Mouse (Mus musculus) lung, embryonic 15.5 days (tissue): ENCODE data around the gene Hsd3b7. TPM values are rescaled to one million over a fixed set of nuclear protein-coding genes. Genes with fewer than 3 reads are reported as not detected.
A peak's percentile ranks its signal among the peaks of the same experiment; 100 is the strongest.

Source experiments
- ATAC-seq: fragments of 200-750 bp; cut with Nextera tagmentation; 2 replicates; pipeline ENCODE4 v1.8.0; 2017; ENCODE audit warnings: moderate number of reproducible peaks, borderline replicate concordance; ENCODE audit not compliant: low FRiP score, low TSS enrichment; ENCODE audit errors: extremely low read depth
- H3K27ac ChIP-seq: fragments of 300-500 bp; sonication (generic); 2 replicates; pipeline ENCODE4 v1.5.1; 2015; ENCODE audit warnings: moderate library complexity, mild to moderate bottlenecking, inconsistent platforms
- H3K27me3 ChIP-seq: fragments of 300-500 bp; sonication (generic); 2 replicates; pipeline ENCODE4 v1.6.1; 2015; ENCODE audit warnings: inconsistent platforms
- H3K36me3 ChIP-seq: fragments of 300-500 bp; sonication (generic); 2 replicates; pipeline ENCODE4 v1.6.1; 2015; ENCODE audit warnings: inconsistent platforms
- H3K4me1 ChIP-seq: fragments of 300-500 bp; sonication (generic); 2 replicates; pipeline ENCODE4 v1.6.1; 2015; ENCODE audit warnings: inconsistent platforms
- H3K4me2 ChIP-seq: fragments of 300-500 bp; sonication (generic); 2 replicates; pipeline ENCODE4 v1.6.1; 2015; ENCODE audit warnings: inconsistent platforms, mild to moderate bottlenecking, moderate library complexity
- H3K4me3 ChIP-seq: fragments of 300-500 bp; sonication (generic); 2 replicates; pipeline ENCODE4 v1.5.1; 2015; ENCODE audit warnings: mild to moderate bottlenecking, inconsistent platforms
- H3K9ac ChIP-seq: fragments of 300-500 bp; sonication (generic); 2 replicates; pipeline ENCODE4 v1.6.1; 2015; ENCODE audit warnings: inconsistent platforms
- H3K9me3 ChIP-seq: fragments of 300-500 bp; sonication (generic); 2 replicates; pipeline ENCODE4 v1.6.1; 2016; ENCODE audit warnings: inconsistent platforms
- WGBS: fragments of 180-500 bp; shearing (Covaris S2); methylation state at CpG from one replicate; pipeline ENCODE4 v1.1.7; 2015; 5-methylcytosine and 5-hydroxymethylcytosine counted together
- polyA plus RNA-seq: library from polyadenylated mRNA; unstranded; fragments of >200 nt; fragmentation: Nextera tagmentation; extraction: Ambion mirVana; gene quantifications from 2 replicates; pipeline ENCODE4 v1.2.1, GENCODE M21; 2015

Gene Hsd3b7
- 21.1 and 24.3 TPM in 2 replicates for polyA plus RNA-seq

DNA sequence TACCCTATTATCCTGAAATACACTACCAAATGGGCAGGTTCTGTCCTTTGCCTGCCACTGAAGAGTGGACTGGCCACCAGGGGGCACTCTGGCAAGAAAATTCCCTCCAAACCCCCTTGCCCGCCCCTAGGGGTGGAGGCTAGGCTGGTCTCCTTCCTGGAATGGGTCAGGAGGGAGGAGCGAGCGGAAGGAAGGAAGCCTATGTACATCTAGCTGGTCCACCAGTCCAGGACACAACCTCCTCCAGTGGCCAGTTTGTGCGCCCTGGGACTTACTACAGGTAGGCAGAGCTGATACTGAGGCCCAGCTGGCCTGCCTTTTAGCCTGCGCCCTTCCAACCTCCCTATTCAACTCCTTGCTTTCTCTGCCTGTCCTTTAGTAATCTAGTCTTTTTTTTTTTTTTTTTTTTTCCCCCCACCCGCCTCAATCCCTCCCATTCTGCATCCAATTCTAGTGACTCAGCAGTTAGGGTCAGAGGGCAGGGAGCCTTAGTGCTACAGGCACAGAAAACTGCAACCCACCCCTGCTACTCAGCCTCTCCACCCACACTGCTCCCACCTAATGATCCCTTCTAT is at the start of gene Hsd3b7:
Gene Hsd3b7, plus strand, starts transcription at position 170 of the 575 bp plus-strand sequence.
- Histone ChIP-seq H3K4me2 (peak within 1 kb of the TSS; percentile 52), H3K4me1 (peaks cover 12% of the 10 kb centered on the region), H3K27me3 (no peaks in the 10 kb centered on the region), H3K9ac (peak within 1 kb of the TSS; percentile 18; the same call in 1 of the 2 replicates), H3K9me3 (no peaks in the 10 kb centered on the region), H3K27ac (0 out of 2 replicates have a peak within 1 kb of the TSS, but pooled peaks have one; percentile 13), H3K4me3 (peak within 1 kb of the TSS; percentile 31), H3K36me3 (peaks cover 46% of the 10 kb centered on the region)
- peak; percentile 89 for ATAC-seq
- 22% methylated on average over 6 of the region's 6 CpGs for WGBS

GRCm38 (mm10) chr7:127751619-127752018 is 48.8 kb upstream of the Hsd3b7 start:
- Histone ChIP-seq H3K4me3 (no peak overlapping the region), H3K4me1 (peaks cover 12% of the 10 kb centered on the region), H3K9ac (no peak overlapping the region), H3K36me3 (peaks cover 66% of the 10 kb centered on the region), H3K4me2 (no peak overlapping the region), H3K27ac (no peak overlapping the region), H3K9me3 (no peaks in the 10 kb centered on the region), H3K27me3 (no peaks in the 10 kb centered on the region)
- WGBS: 87% methylated on average over 5 of the region's 5 CpGs
- no peak for ATAC-seq

- H3K4me3 ChIP-seq: no peak overlapping the region
- H3K9me3 ChIP-seq: no peaks in the 10 kb centered on the region
- WGBS: 92% methylated on average over 27 of the region's 27 CpGs
- H3K4me1 ChIP-seq: peaks cover 12% of the 10 kb centered on the region
- ATAC-seq: no peak
- H3K4me2 ChIP-seq: no peak overlapping the region
- H3K36me3 ChIP-seq: peaks cover 71% of the 10 kb centered on the region
- H3K9ac ChIP-seq: no peak overlapping the region
- H3K27me3 ChIP-seq: no peaks in the 10 kb centered on the region
- H3K27ac ChIP-seq: no peak overlapping the region
Observed at GRCm38 (mm10) chr7:127752069-127752468, 48.3 kb upstream of the Hsd3b7 start.

DNA sequence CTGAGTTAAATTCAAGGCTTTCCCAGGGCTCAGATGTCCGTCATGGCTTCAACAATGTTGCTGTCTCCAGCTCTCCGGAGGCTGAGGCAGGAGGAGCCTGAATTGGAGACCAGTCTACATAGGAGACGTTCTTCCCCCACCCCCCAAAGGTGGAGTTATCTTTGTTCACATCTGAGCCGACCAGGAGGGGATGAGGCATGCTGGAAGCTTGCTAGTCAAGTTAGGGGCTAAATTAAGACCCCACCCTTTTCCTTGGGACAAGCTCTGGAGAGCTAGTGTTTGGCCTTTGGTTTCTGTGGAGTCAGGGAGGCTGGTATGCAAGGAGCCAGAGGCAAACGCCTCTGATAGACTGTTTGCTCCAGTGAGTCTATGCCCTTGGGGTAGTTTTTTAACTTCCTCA is 47.2 kb upstream of the Hsd3b7 start:
- no peak for ATAC-seq
- no peaks in the 10 kb centered on the region for H3K27me3 ChIP-seq
- peaks cover 2% of the 10 kb centered on the region; the same call in 1 of the 2 replicates for H3K4me1 ChIP-seq
- H3K36me3 ChIP-seq: peaks cover 79% of the 10 kb centered on the region
- H3K4me3 ChIP-seq: no peak overlapping the region
- no peak overlapping the region for H3K4me2 ChIP-seq
- WGBS: 62% methylated on average over 5 of the region's 5 CpGs
- H3K9me3 ChIP-seq: no peaks in the 10 kb centered on the region
- H3K27ac ChIP-seq: no peak overlapping the region
- H3K9ac ChIP-seq: no peak overlapping the region

DNA sequence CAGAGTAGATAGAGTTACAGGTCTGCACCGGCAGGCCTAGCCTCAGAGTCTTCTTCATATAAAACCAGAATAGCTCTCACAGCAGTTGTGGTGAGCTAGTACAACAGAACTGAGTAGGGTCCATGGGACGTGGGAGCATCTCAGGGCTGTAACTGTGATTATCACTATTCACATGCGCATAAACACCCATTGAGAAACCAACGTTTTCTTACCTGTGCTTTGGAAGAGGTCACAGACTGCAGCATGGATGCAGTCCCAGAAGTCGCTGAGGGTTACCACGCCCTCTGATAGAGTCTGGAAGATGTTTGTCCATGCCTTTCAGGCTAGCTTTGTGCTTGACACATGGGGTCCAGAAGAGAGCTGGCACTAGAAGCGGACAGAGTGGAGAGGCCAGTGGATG is 46.7 kb upstream of the Hsd3b7 start:
- no peaks in the 10 kb centered on the region for H3K4me1 ChIP-seq
- H3K4me2 ChIP-seq: no peak overlapping the region
- peaks cover 76% of the 10 kb centered on the region for H3K36me3 ChIP-seq
- ATAC-seq: no peak
- H3K9me3 ChIP-seq: no peaks in the 10 kb centered on the region
- 83% methylated on average over 7 of the region's 7 CpGs for WGBS
- H3K27me3 ChIP-seq: no peaks in the 10 kb centered on the region
- no peak overlapping the region for H3K4me3 ChIP-seq
- no peak overlapping the region for H3K27ac ChIP-seq
- no peak overlapping the region for H3K9ac ChIP-seq

DNA sequence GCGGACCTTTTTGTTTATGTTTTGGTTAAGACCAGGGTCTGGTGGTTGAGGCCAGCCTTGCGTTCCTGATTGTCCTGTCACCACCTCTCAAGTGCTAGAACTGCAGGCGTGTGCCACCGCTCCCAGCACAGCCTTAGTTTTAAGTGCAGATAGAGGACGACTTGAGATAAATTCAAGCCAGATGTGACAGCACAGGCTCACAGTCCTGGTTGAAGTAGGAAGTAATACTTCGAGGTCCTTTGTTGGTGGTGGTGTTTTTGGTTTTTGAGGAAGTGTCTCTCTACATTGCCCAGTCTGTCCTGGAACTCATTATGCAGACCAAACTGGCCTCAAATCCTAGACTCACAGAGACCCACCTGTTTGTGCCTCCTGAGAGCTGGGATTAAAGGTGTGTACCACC is 40.7 kb upstream of the Hsd3b7 start:
- Histone ChIP-seq H3K4me1 (0 out of 2 replicates have a peak, but pooled peaks cover 3% of the 10 kb centered on the region), H3K4me2 (no peak overlapping the region), H3K9ac (no peak overlapping the region), H3K27me3 (no peaks in the 10 kb centered on the region), H3K4me3 (no peak overlapping the region), H3K36me3 (peaks cover 45% of the 10 kb centered on the region), H3K9me3 (no peaks in the 10 kb centered on the region), H3K27ac (no peak overlapping the region)
- 46% methylated on average over 6 of the region's 6 CpGs for WGBS
- no peak for ATAC-seq

DNA sequence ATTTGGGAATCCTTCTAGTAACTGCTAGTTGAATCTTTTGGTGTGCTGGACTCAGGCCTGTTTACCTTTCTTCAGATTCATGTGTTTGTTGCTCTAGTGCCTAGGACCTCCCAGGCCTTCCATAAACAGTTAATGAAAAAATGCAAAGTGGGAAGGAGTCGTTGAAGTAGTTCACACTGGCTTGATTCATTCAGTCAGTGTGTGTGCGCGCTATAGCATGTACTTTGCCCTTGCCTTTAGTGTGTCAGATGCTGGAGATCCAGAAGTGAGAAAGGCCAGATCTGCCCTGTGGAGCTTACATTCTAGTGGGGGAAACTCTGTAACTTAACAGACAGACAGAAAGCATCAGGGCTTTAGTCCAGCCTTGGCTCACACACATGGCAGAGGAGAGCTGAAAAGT is 39.9 kb upstream of the Hsd3b7 start:
- Histone ChIP-seq H3K27me3 (no peaks in the 10 kb centered on the region), H3K4me2 (no peak overlapping the region), H3K4me3 (no peak overlapping the region), H3K9ac (no peak overlapping the region), H3K9me3 (no peaks in the 10 kb centered on the region), H3K4me1 (0 out of 2 replicates have a peak, but pooled peaks cover 3% of the 10 kb centered on the region), H3K36me3 (peaks cover 51% of the 10 kb centered on the region), H3K27ac (no peak overlapping the region)
- ATAC-seq: no peak
- WGBS: 75% methylated on average over 3 of the region's 3 CpGs

DNA sequence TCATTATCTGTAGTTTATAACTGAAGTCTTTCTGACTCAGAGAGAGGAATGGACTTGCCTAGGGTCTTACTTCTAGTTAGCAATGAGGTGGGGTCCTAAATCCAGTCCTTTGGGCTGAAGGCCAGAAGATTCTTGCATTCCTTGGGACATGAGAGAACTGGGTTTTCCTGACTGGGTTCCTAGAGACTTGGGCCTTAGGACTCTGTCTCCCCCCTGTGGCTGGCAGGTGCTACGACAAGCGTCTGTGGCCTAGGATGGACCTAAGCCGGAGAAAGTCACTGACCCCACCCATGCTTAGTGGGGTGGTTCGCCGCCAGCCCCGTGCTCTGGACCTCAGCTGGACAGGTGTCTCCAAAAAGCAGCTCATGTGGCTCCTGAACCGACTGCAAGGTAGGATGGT is 39.4 kb upstream of the Hsd3b7 start:
- H3K36me3 ChIP-seq: peaks cover 57% of the 10 kb centered on the region
- 0 out of 2 replicates have a peak, but pooled peaks have one; percentile 53 for ATAC-seq

DNA sequence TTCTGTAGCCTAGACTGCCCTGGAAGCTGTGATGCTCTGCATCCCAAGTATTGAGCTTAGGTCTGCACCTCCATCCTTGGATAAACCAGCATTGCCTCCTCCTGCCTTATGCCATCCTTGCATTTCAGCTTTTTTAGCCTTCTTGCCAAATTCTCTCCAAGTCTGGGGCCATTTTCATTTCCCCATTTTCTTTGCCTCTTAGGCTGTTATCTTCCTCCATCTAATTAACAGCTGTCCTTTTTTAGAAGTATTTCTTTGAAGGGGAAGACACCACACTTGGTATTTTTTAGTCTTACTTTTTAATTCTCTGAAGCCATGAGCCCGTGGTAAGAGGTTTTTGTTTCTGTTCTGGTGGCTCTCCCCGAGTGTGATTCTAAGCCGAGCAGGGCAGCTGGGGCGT is 36.8 kb upstream of the Hsd3b7 start:
- no peak for ATAC-seq
- H3K4me2 ChIP-seq: no peak overlapping the region
- H3K4me1 ChIP-seq: peaks cover 8% of the 10 kb centered on the region
- H3K36me3 ChIP-seq: peaks cover 57% of the 10 kb centered on the region
- H3K9ac ChIP-seq: no peak overlapping the region
- no peaks in the 10 kb centered on the region for H3K9me3 ChIP-seq
- H3K27ac ChIP-seq: no peak overlapping the region
- no peaks in the 10 kb centered on the region for H3K27me3 ChIP-seq
- WGBS: 87% methylated on average over 4 of the region's 4 CpGs
- no peak overlapping the region for H3K4me3 ChIP-seq

More for the DNA sequence above, 39.4 kb upstream of the Hsd3b7 start:
- 30% methylated on average over 7 of the region's 7 CpGs for WGBS
- no peaks in the 10 kb centered on the region for H3K9me3 ChIP-seq
- no peaks in the 10 kb centered on the region for H3K27me3 ChIP-seq
- H3K4me2 ChIP-seq: no peak overlapping the region
- no peak overlapping the region for H3K27ac ChIP-seq
- no peak overlapping the region for H3K4me3 ChIP-seq
- 0 out of 2 replicates have a peak, but pooled peaks cover 3% of the 10 kb centered on the region for H3K4me1 ChIP-seq
- H3K9ac ChIP-seq: no peak overlapping the region

GRCm38 (mm10) chr7:127765756-127766155 is 34.6 kb upstream of the Hsd3b7 start:
- peaks cover 11% of the 10 kb centered on the region for H3K4me1 ChIP-seq
- WGBS: 89% methylated on average over 2 of the region's 2 CpGs
- H3K36me3 ChIP-seq: peaks cover 52% of the 10 kb centered on the region
- no peaks in the 10 kb centered on the region for H3K9me3 ChIP-seq
- no peak overlapping the region for H3K4me3 ChIP-seq
- no peak overlapping the region for H3K27ac ChIP-seq
- H3K9ac ChIP-seq: no peak overlapping the region
- ATAC-seq: no peak
- H3K4me2 ChIP-seq: no peak overlapping the region
- no peaks in the 10 kb centered on the region for H3K27me3 ChIP-seq

- Histone ChIP-seq H3K36me3 (peaks cover 52% of the 10 kb centered on the region), H3K9ac (no peak overlapping the region)
- WGBS: 77% methylated on average over 17 of the region's 17 CpGs
Observed at GRCm38 (mm10) chr7:127766851-127767609, 33.4 kb upstream of the Hsd3b7 start.

DNA sequence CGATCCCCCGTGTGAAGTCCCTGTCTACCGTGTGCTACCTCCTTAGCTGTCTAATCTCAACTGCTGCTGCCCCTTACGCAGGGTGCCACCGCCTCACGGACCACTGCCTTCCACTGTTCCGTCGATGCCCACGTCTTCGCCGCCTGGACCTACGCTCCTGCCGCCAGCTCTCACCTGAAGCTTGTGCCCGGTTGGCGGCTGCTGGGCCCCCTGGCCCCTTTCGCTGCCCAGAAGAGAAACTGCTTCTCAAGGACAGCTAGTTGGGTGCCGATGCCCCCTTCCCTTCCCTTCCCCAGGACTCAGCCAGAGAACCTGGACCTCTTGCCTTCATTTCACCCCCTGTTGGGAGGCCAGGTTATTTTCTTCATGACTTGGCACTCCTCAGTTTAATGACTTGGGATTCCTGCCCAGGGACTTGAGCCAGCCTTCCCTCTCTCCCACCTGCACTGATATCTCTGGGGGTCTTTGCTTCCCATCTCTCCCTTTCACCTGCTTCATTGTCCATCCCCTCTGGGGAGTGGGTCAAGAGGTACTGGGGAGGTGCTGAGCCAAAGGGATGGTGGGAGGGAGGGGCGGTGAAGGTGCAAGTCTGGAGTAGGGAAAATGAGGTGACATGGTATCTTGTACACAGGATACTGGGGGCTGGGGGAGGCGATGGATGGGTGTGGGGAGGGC is 32.6 kb upstream of the Hsd3b7 start:
- Histone ChIP-seq H3K4me3 (no peak overlapping the region), H3K4me2 (no peak overlapping the region), H3K36me3 (peaks cover 47% of the 10 kb centered on the region), H3K9me3 (no peaks in the 10 kb centered on the region), H3K27me3 (no peaks in the 10 kb centered on the region), H3K27ac (peak overlapping the region; percentile 24), H3K9ac (no peak overlapping the region), H3K4me1 (peaks cover 19% of the 10 kb centered on the region)
- no peak for ATAC-seq
- 91% methylated on average over 19 of the region's 19 CpGs for whole genome bisulfite sequencing

More at GRCm38 (mm10) chr7:127766851-127767609, 33.4 kb upstream of the Hsd3b7 start:
- peaks cover 19% of the 10 kb centered on the region for H3K4me1 ChIP-seq
- H3K4me2 ChIP-seq: no peak overlapping the region
- ATAC-seq: no peak
- no peaks in the 10 kb centered on the region for H3K27me3 ChIP-seq
- no peak overlapping the region for H3K27ac ChIP-seq
- no peaks in the 10 kb centered on the region for H3K9me3 ChIP-seq
- no peak overlapping the region for H3K4me3 ChIP-seq
